Mouse (Mus musculus): ENCODE measurements around the gene Gm20388. TPM values are rescaled to one million over a fixed set of nuclear protein-coding genes. Genes with fewer than 3 reads are reported as not detected.

The Gm20388 gene
- polyA plus RNA-seq, 1 experiment, result 49.7 TPM

DNA sequence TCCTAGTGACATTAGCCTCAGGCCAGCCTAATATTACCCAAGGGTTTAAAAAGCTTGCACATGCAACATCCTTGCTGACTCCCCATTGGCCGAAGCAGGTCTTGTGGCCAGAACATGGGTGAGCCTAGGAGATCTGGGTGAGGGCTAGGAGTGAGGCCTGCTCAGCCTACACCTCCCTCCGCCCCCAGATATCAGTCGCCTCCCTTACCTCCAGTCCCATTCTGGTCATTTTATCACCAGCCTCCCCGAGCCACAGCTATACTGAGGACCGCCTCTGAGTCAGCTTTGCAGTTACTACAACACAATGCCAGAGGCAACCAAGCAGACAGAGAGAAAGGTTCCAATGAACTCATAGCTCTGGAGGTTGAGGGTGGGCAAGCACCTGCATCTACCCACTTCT is 2365.7 kb downstream of the Gm20388 start:
- TF ChIP-seq CTCF (conservative IDR thresholded peaks at IDR 0.05; ENCODE audit: insufficient read depth, insufficient read length, low read depth, low read length), result no peak
- TF ChIP-seq POLR2A (IDR thresholded peaks at IDR 0.05; ENCODE audit: low read depth, low read length), result no peak
- Histone ChIP-seq H3K4me1 (ENCODE audit: control insufficient read depth, insufficient read depth, low read length) (peaks cover 3% of the 10 kb centered on the region; the same call in 1 of the 2 replicates), H3K27me3 (replicated peaks; ENCODE audit: control insufficient read depth, insufficient read depth, low read length) (no peaks in the 10 kb centered on the region), H3K4me3 (ENCODE audit: insufficient read depth, low read depth, low read length) (no peak overlapping the region), H3K36me3 (ENCODE audit: control insufficient read depth, insufficient read depth, low read length) (no peaks in the 10 kb centered on the region), H3K27ac (ENCODE audit: insufficient read depth, low read depth, low read length) (no peak overlapping the region)
- 98% methylated on average over 5 of the region's 5 CpGs for WGBS
- no peak for DNase-seq

DNA sequence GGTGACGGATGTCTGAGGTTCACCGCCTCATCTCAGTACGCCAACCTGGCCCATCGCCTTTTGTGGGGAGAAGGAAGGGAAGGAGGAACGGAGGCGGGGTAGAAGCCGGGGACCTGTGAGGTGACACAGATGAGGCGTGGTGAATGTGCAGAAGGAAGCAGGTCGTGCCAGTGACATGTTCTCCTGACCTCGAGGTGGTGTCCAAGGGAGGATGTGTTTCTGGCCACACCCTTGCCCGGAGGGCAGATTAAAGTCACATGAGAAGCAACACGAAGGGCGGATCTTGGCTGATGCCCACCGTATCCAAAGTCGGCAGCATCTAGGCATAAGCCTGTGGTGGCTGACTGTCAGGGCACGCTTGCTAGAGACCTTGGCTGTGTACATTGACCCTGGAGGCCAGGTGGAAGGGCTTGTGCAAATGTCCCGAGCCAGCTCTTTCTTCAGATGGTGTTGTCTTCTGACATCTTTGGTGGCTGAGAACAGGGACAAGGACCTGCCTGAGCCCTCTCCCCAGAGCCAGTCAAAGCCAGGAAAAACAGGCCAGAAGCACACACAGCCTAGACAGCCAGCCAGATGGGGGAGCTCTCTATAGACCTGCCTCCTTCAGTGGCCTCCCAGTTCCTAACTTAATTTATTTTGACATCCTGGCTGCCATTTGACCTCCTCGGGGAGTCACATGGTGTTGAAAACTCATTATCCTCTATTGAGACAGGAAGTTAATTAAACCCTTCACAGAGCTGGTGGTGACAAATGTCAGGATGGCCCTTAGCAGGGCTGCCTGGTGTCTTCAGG is 2366.8 kb downstream of the Gm20388 start:
- Histone ChIP-seq H3K4me1 (ENCODE audit: control insufficient read depth, insufficient read depth, low read length) (peaks cover 3% of the 10 kb centered on the region; the same call in 1 of the 2 replicates), H3K4me3 (ENCODE audit: insufficient read depth, low read depth, low read length) (no peak overlapping the region), H3K27ac (ENCODE audit: insufficient read depth, low read depth, low read length) (no peak overlapping the region), H3K27me3 (replicated peaks; ENCODE audit: control insufficient read depth, insufficient read depth, low read length) (no peaks in the 10 kb centered on the region), H3K36me3 (ENCODE audit: control insufficient read depth, insufficient read depth, low read length) (no peaks in the 10 kb centered on the region)
- no peak for TF ChIP-seq POLR2A (IDR thresholded peaks at IDR 0.05; ENCODE audit: low read depth, low read length)
- peak; percentile 29; the same call in 1 of the 2 replicates for TF ChIP-seq CTCF (conservative IDR thresholded peaks at IDR 0.05; ENCODE audit: insufficient read depth, insufficient read length, low read depth, low read length)
- WGBS, result 56% methylated on average over 18 of the region's 18 CpGs
- DNase-seq, result peak; percentile 55

DNA sequence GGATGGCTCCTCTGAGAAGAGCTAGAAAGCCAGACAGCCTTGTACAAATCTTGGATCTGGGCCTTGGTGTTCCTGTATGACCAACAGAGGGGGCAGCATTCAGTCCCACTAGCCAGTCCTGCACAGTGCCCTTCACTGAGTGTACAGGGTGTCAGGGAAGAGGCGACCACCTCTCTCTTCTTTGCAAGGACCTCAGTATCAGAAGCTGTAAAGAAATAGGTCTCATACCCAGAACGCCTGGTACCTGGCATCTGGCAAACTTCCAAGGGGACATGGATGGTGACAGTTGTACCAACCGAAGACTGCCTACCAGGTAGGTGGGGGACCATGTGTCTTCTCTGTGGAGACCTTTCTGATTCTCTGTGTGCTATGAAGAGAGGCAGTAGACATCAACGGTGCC is 2369.5 kb downstream of the Gm20388 start:
- 66% methylated on average over 4 of the region's 4 CpGs for WGBS
- peak; percentile 17 for DNase-seq
- Histone ChIP-seq H3K27me3 (replicated peaks; ENCODE audit: control insufficient read depth, insufficient read depth, low read length) (no peaks in the 10 kb centered on the region), H3K27ac (ENCODE audit: insufficient read depth, low read depth, low read length) (no peak overlapping the region), H3K4me1 (ENCODE audit: control insufficient read depth, insufficient read depth, low read length) (peaks cover 8% of the 10 kb centered on the region; the same call in 1 of the 2 replicates), H3K4me3 (ENCODE audit: insufficient read depth, low read depth, low read length) (no peak overlapping the region), H3K36me3 (ENCODE audit: control insufficient read depth, insufficient read depth, low read length) (no peaks in the 10 kb centered on the region)
- no peak for TF ChIP-seq POLR2A (IDR thresholded peaks at IDR 0.05; ENCODE audit: low read depth, low read length)
- TF ChIP-seq CTCF (conservative IDR thresholded peaks at IDR 0.05; ENCODE audit: insufficient read depth, insufficient read length, low read depth, low read length), result 0 out of 2 replicates have a peak, but pooled peaks have one; percentile 7

DNA sequence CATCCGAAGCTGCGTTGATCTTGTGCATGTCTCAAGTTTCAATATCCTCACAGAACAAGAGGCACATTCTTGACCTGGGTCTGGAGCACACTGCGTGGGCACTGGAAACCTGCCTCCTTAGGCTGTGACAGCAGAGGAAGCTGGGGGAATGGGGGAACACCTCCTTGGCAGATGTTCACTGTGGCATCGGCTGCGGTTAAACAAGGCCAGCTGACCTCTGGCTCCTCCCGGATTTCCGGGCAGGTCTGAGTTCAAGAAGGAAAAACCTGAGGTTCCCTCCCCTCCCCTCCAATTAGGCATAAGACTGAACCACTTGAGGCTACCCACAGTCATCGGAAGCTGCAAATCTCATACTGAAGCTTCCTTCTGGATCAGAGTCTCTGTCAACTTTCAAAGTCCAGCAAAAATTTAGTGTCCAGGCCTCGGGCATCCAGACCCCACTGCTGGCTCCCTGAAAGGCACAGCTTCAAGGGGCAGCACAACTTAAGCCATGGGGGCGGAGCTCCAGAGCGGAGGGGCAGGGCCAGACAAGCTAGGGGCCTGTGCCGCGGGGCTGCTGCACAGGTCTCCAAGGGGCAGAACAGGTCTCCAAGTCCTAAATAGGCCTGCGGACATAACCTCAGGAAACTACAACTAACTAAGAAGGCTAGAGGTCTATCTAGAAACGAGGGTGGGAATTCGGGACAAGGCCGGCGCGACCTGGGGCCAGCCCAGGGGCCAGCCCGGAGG is 2370.1 kb downstream of the Gm20388 start:
- WGBS, result 14% methylated on average over 20 of the region's 20 CpGs
- Histone ChIP-seq H3K27me3 (replicated peaks; ENCODE audit: control insufficient read depth, insufficient read depth, low read length) (no peaks in the 10 kb centered on the region), H3K27ac (ENCODE audit: insufficient read depth, low read depth, low read length) (peak overlapping the region; percentile 57; the same call in 1 of the 2 replicates)

DNA sequence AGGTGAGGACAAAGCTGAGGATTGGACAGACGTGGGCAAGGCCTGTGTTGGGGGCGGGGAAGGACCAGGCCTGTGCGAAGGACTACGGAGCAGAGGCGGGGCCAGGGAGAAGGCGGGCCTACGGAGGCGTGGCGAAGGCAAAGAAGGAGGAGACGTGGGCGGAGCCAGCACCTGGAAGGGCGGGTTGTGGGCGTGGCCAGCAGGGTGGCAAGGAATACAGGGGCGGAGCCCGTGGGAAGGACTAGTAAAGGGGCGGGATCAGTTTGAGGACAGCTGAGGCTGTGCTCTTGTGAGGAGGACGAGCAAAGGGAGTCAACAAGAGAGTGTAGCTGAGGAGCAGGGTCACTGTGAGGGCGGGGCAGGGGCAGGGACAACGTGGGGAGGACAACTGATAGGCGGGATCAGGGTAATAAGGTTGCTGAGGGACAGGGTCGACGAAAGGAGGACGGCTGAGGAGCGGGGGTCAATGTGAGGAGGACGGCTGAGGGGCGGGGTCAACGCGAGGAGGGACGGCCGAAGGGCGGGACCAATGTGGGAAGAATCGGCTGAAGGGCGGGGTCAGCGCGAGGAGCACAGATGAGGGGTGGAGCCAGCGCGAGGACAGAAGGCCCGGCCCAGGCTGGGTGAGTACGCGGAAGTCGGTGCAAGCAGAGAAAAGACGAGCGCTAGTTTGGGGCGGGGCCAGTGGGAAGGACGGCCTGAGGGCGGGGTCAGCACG is 2370.8 kb downstream of the Gm20388 start:
- Histone ChIP-seq H3K27me3 (replicated peaks; ENCODE audit: control insufficient read depth, insufficient read depth, low read length) (no peaks in the 10 kb centered on the region), H3K4me1 (ENCODE audit: control insufficient read depth, insufficient read depth, low read length) (peaks cover 8% of the 10 kb centered on the region; the same call in 1 of the 2 replicates), H3K27ac (ENCODE audit: insufficient read depth, low read depth, low read length) (peak overlapping the region; percentile 75), H3K36me3 (ENCODE audit: control insufficient read depth, insufficient read depth, low read length) (no peaks in the 10 kb centered on the region), H3K4me3 (ENCODE audit: insufficient read depth, low read depth, low read length) (peak overlapping the region; percentile 73)
- WGBS, result under 1% methylated on average over 46 of the region's 47 CpGs
- TF ChIP-seq POLR2A (IDR thresholded peaks at IDR 0.05; ENCODE audit: low read depth, low read length) (peak; percentile 12), CTCF (conservative IDR thresholded peaks at IDR 0.05; ENCODE audit: insufficient read depth, insufficient read length, low read depth, low read length) (no peak)
- peak; percentile 100 for DNase-seq

More for the DNA sequence above, 2370.1 kb downstream of the Gm20388 start:
- Histone ChIP-seq H3K4me3 (ENCODE audit: insufficient read depth, low read depth, low read length) (peak overlapping the region; percentile 32), H3K36me3 (ENCODE audit: control insufficient read depth, insufficient read depth, low read length) (no peaks in the 10 kb centered on the region), H3K4me1 (ENCODE audit: control insufficient read depth, insufficient read depth, low read length) (peaks cover 8% of the 10 kb centered on the region; the same call in 1 of the 2 replicates)
- no peak for TF ChIP-seq CTCF (conservative IDR thresholded peaks at IDR 0.05; ENCODE audit: insufficient read depth, insufficient read length, low read depth, low read length)
- TF ChIP-seq POLR2A (IDR thresholded peaks at IDR 0.05; ENCODE audit: low read depth, low read length), result no peak
- no peak for DNase-seq

DNA sequence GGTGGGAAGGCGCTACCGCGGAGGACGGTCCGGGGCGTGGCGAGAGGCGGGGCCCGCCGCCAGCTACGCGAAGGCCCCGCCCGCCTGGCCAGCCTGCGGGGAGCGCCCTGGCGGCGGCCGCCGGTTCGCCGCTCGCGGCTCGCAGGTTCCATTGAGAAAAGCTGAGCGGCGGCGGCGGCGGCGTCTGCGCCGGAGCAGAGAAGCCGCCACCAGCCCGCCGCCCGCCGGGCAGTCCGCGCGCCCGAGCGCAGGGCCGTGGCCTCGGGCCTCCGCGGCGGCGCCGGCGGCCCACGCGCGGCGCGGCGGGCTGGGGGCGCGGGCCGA is 2371.4 kb downstream of the Gm20388 start, which contains the start of gene Zfpm1:
Zfpm1 (plus strand) TSS at position 107 of the 324 bp plus-strand sequence.
- TF ChIP-seq CTCF (conservative IDR thresholded peaks at IDR 0.05; ENCODE audit: insufficient read depth, insufficient read length, low read depth, low read length) (no peak), POLR2A (IDR thresholded peaks at IDR 0.05; ENCODE audit: low read depth, low read length) (no peak)
- peaks cover 8% of the 10 kb centered on the region; the same call in 1 of the 2 replicates for H3K4me1 ChIP-seq (ENCODE audit: control insufficient read depth, insufficient read depth, low read length)

More for the DNA sequence above, 2371.4 kb downstream of the Gm20388 start, which contains the start of gene Zfpm1:
- 6% methylated on average over 57 of the region's 60 CpGs for WGBS
- DNase-seq, result no peak
- peak within 1 kb of the TSS; percentile 73 for H3K4me3 ChIP-seq (ENCODE audit: insufficient read depth, low read depth, low read length)
- H3K27ac ChIP-seq (ENCODE audit: insufficient read depth, low read depth, low read length), result peak within 1 kb of the TSS; percentile 75
- no peaks in the 10 kb centered on the region for H3K36me3 ChIP-seq (ENCODE audit: control insufficient read depth, insufficient read depth, low read length)
- no peaks in the 10 kb centered on the region for H3K27me3 ChIP-seq (replicated peaks; ENCODE audit: control insufficient read depth, insufficient read depth, low read length)

Measured in kidney, adult 2 months (tissue).